Mouse (Mus musculus) regulatory T cell (primary cell): ENCODE measurements around the gene Irak2.

Source experiments
- in situ Hi-C: fragments of 300-600 bp; cut with MboI, MseI; formaldehyde crosslinking; loops from one replicate; pipeline ENCODE4 v1.15.1; 2025; ENCODE audit warnings: high pct_unique_total_duplicates

Gene Irak2

GRCm38 (mm10) chr6:113667611-113668122 lies 29.4 kb downstream of the Irak2 start:
- in situ Hi-C loops = no loop called here

- in situ Hi-C loops = no loop called here
Observed at GRCm38 (mm10) chr6:113668287-113669154, 30.3 kb downstream of the Irak2 start.

GRCm38 (mm10) chr6:113669821-113670220 lies 31.6 kb downstream of the Irak2 start:
- in situ Hi-C loops = loop anchor here (5.0 kb wide), 1 partner anchor 33 kb away; the partner anchor contains the start of gene Irak2

- in situ Hi-C loops = loop anchor here (5.0 kb wide), 1 partner anchor 35 kb away; the partner anchor contains the start of gene Irak2
Observed at GRCm38 (mm10) chr6:113672029-113672428, 33.8 kb downstream of the Irak2 start.

- in situ Hi-C loops = loop anchor here (5.0 kb wide), 1 partner anchor 36 kb away; the partner anchor contains the start of gene Irak2
Observed at GRCm38 (mm10) chr6:113672989-113673388, 34.7 kb downstream of the Irak2 start.

- in situ Hi-C loops = no loop called here
Observed at GRCm38 (mm10) chr6:113675234-113675633, 37.0 kb downstream of the Irak2 start.

GRCm38 (mm10) chr6:113675991-113676390 lies 37.7 kb downstream of the Irak2 start:
- in situ Hi-C loops = no loop called here

- in situ Hi-C loops = no loop called here
Observed at GRCm38 (mm10) chr6:113677070-113677734, 38.9 kb downstream of the Irak2 start.

GRCm38 (mm10) chr6:113678246-113679012 lies 40.2 kb downstream of the Irak2 start:
- in situ Hi-C loops = no loop called here

- in situ Hi-C loops = no loop called here
Observed at GRCm38 (mm10) chr6:113679993-113680566, 41.8 kb downstream of the Irak2 start.

GRCm38 (mm10) chr6:113681271-113681670 lies 43.0 kb downstream of the Irak2 start:
- in situ Hi-C loops = no loop called here

GRCm38 (mm10) chr6:113683081-113683825 lies 45.0 kb downstream of the Irak2 start:
- in situ Hi-C loops = no loop called here

GRCm38 (mm10) chr6:113686551-113687125 lies 48.4 kb downstream of the Irak2 start:
- in situ Hi-C loops = no loop called here

- in situ Hi-C loops = loop anchor here (10.0 kb wide), 1 partner anchor 645 kb away; the partner anchor contains the start of gene Thumpd3
Observed at GRCm38 (mm10) chr6:113690008-113690399, 51.7 kb downstream of the Irak2 start.

- in situ Hi-C loops = loop anchor here (10.0 kb wide), 1 partner anchor 646 kb away; the partner anchor contains the start of gene Thumpd3
Observed at GRCm38 (mm10) chr6:113690400-113691083, 52.3 kb downstream of the Irak2 start.

- in situ Hi-C loops = loop anchor here (10.0 kb wide), 1 partner anchor 646 kb away; the partner anchor contains the start of gene Thumpd3
Observed at GRCm38 (mm10) chr6:113691084-113691462, 52.8 kb downstream of the Irak2 start.

GRCm38 (mm10) chr6:113692661-113693133 lies 54.4 kb downstream of the Irak2 start:
- in situ Hi-C loops = loop anchor here (10.0 kb wide), 1 partner anchor 648 kb away; the partner anchor contains the start of gene Thumpd3

- in situ Hi-C loops = loop anchor here (10.0 kb wide), 1 partner anchor 649 kb away; the partner anchor contains the start of gene Thumpd3
Observed at GRCm38 (mm10) chr6:113693377-113693776, 55.1 kb downstream of the Irak2 start.

GRCm38 (mm10) chr6:113695203-113695602 lies 56.9 kb downstream of the Irak2 start:
- in situ Hi-C loops = loop anchor here (10.0 kb wide), 1 partner anchor 650 kb away; the partner anchor contains the start of gene Thumpd3
